Mouse (Mus musculus): Measurements from ENCODE around the gene Tnfrsf26.

The Tnfrsf26 gene

GRCm38 (mm10) chr7:143599428-143600230 is 28.9 kb downstream of the Tnfrsf26 start, which contains the start of gene Cars:
TSS of gene Cars (minus strand) at chr7:143600090.
- peak; percentile 88 for DNase-seq

GRCm38 (mm10) chr7:143594865-143595264 is 33.7 kb downstream of the Tnfrsf26 start:
- DNase-seq: peak; percentile 31

DNA sequence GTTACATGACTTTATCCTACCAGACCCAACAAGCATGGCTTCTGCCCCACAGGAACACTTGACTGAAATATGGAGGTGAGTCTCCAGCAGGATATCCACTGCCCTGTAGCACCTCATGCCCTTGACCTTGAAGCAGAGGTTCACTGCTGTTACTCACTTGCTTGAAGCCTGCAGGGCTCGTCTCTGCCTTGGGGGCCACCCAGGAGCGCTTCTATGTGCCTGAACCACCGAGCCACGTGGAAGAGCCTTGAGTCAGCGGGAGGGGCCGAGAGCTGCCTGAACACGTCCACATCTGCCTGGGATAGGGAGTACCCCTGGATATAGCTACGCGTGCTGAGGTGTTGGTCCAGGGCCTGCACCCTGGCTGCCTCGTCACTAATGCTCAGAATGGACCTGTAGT is 36.3 kb downstream of the Tnfrsf26 start:
- DNase-seq: no peak

DNA sequence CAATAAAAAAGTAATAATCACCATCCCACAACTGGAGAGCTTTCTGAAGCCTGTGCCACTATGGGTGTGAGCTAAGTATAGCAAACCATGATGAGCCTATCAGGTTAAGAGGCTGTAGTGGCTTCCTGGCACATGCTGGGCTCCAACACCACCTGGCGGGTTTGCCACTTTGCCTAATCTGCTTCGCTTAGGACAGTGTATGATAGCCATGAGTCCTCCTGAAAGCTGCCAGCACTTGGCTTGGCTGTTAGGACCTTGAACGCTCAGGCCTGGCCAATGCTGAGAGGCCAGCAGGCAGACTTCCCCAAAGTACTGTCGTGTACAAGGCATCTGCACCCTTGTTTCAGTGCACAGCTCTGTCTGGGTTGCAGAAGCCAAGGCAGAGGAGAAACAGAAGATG is 40.5 kb downstream of the Tnfrsf26 start:
- no peak for DNase-seq

DNA sequence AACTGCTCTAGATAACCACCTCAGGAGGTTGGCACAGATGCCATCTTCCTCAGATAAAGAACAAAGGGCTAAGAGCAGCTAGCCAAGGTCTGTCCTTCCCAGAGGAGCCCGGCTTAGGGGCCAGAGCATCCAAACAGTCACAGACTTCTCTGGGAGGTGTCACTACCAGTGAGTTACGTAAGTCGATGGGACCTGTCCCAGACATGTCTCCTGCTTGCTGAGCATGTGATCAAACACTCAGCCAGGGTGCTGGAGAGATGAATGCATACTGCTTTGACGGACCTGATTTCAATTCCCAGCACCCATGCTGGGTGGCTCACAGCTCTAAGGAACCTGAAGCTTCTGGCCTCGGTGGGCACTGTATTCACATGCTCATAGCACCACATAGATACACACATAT is 40.9 kb downstream of the Tnfrsf26 start:
- DNase-seq: no peak

DNA sequence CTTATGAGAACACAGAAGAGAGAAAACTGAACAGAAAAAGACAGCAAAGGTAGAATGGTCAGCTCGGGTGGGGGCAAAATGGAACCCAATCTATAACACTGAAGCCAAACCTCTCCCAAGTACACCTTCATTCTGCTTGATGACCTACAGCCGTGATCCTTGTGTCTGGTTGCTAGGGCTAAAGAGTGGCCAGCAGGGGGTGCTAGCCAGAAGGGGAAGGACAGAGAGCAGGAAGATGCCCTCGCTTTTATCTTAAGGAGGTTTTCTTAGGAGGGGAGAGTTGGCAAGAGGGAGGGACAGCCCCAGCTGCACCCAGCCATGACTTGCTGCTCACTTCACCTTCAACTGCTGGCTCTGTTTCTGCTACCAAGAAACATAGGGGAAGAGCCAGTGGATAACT is 44.6 kb downstream of the Tnfrsf26 start:
- peak; percentile 74 for DNase-seq

GRCm38 (mm10) chr7:143583025-143583424 is 45.5 kb downstream of the Tnfrsf26 start:
- no peak for DNase-seq

GRCm38 (mm10) chr7:143575751-143576150 is 52.8 kb downstream of the Tnfrsf26 start:
- DNase-seq: no peak

DNA sequence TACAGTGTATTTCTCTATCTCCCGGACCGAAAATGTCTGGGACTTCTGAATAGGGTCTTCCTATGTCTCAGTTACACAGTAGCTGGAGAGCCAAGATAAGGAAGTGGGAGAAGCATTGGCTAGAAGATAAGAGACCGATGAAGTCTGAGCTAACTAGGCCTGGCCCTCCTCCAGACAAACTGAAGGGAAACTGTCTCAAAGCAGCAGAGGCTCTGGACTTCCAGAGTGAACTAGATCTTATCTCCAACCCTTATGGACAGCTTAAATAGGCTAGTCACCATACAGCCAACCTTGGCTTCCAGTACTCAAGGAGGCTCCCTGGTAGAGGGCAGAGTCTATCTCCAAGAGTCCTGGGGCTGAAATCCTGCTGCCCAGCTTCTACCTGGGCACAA is 62.9 kb downstream of the Tnfrsf26 start:
- no peak for DNase-seq

DNA sequence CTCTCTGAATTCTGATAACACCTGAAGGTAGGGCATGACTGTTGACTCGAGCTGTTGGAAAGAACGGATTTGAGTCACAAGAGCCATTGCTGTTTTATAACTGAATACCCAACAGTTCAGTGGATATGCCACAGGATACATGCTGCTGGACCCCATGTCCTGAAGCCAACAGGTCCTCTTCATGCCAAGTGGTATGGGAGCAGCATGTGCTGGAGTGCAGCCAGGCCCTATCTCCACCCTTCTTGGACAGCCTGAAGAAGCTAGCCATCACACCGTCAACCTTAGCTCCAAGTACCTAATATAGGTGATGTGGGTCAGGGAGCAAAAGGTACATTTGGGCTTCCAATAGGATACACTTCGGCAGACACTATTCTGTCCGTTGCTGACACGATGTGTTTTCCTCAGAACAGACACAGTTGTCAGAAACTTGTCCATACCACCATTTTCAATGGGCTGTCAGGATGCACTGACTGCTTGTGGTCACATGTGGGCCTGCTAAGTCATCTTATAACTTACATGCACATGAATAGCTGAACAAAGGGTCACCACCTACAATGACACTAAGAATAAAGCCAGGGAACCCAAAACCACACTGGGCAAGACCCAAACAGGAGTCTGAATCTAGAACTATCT is 63.4 kb downstream of the Tnfrsf26 start:
- DNase-seq: no peak

- no peak for DNase-seq
Measured at GRCm38 (mm10) chr7:143563787-143564186, 64.7 kb downstream of the Tnfrsf26 start.
